Mouse (Mus musculus): Measurements from ENCODE around the gene Samd14. TPM values are rescaled to one million over a fixed set of nuclear protein-coding genes. Genes with fewer than 3 reads are reported as not detected.
"Not testable (repeated sequence)": the region's sequence is repeated elsewhere in the genome, so short reads cannot be mapped to it uniquely, and the experiment has no call there.

The Samd14 gene
- 55.8 and 57.8 TPM in 2 replicates for polyA plus RNA-seq (2014; fragmentation: Nextera tagmentation; extraction: Ambion mirVana)

DNA sequence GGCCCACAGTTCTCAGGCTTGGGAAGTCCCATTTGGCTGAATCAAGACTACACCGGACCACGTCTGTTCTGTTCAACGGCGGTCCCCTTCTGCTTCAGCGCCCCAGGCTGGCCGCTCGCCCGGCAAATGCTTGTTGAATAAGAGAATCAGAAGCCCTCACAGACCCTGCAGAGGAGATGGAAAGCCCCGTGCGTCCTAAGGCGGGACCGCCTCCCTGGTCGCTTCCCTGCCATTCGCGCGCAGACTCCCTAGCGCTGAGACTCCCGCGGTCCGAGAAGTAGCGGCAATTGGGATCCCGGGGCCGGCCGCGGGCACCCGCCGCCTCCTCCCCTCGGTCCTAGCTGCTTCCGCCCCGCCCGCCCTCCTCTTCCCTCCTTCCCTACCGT is at the start of gene Samd14:
Gene Samd14 (plus strand): TSS at position 251 of the 386 bp plus-strand sequence.
- 0% methylated on average over 32 of the region's 32 CpGs for WGBS
- peak within 1 kb of the TSS; percentile 96 for H3K4me2 ChIP-seq
- H3K36me3 ChIP-seq (ENCODE audit: control insufficient read depth, insufficient read depth, low read length) = peaks cover 19% of the 10 kb centered on the region
- peaks cover 64% of the 10 kb centered on the region for H3K4me1 ChIP-seq (replicated peaks; ENCODE audit: control insufficient read depth, insufficient read depth, low read length)
- ATAC-seq (replicated peaks; ENCODE audit: low FRiP score) (peak; percentile 22; the same call in 1 of the 2 replicates), DNase-seq (ENCODE audit: low spot score) (peak; percentile 78)
- H3K4me3 ChIP-seq (ENCODE audit: low read depth, low read length) = peak within 1 kb of the TSS; percentile 91
- H3K9ac ChIP-seq (ENCODE audit: low read depth, low read length) = peak within 1 kb of the TSS; percentile 97
- no peaks in the 10 kb centered on the region for H3K9me3 ChIP-seq (ENCODE audit: control insufficient read depth, low read length)
- H3K27me3 ChIP-seq (replicated peaks; ENCODE audit: control insufficient read depth, insufficient read depth, low read length) = 0 out of 2 replicates have a peak, but pooled peaks cover 3% of the 10 kb centered on the region
- peak within 1 kb of the TSS; percentile 99 for H3K27ac ChIP-seq (ENCODE audit: low read depth, low read length)

DNA sequence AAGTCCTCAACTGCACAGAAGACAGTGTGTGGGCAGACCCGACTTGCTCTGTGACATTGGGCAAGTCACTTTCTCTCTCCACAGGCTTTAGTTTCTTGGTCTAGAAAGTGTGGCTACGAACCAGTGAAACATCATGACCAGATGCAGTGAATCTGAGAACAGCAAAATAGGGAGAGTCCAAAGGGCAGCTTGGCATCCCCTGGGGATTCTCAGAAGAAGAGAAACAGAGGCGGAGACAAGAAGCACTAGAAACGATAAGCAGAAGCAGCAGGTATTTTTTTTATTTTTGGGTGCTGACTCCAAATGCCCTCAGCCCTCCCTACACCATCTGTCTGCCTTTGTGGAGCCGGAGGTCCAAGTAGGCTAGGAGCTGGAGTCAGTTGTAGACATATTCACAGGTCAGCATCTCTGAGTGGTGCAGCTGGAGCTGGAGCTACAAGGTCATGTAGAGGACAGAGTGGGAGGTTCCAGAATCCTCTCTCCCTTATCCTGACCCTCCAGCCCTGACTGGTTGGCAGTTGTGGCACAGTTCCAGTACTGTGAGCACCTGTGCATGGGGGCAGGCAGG is 47.1 kb upstream of the Samd14 start:
- H3K9ac ChIP-seq (ENCODE audit: low read depth, low read length) = no peak overlapping the region
- H3K27ac ChIP-seq (ENCODE audit: low read depth, low read length) = no peak overlapping the region
- no peaks in the 10 kb centered on the region for H3K27me3 ChIP-seq (replicated peaks; ENCODE audit: control insufficient read depth, insufficient read depth, low read length)
- DNase-seq (ENCODE audit: low spot score) (no peak), ATAC-seq (replicated peaks; ENCODE audit: low FRiP score) (no peak)
- no peak overlapping the region for H3K4me2 ChIP-seq
- no peak overlapping the region for H3K4me3 ChIP-seq (ENCODE audit: low read depth, low read length)
- no peaks in the 10 kb centered on the region for H3K9me3 ChIP-seq (ENCODE audit: control insufficient read depth, low read length)
- WGBS = 63% methylated on average over 5 of the region's 5 CpGs
- no peaks in the 10 kb centered on the region for H3K36me3 ChIP-seq (ENCODE audit: control insufficient read depth, insufficient read depth, low read length)
- peaks cover 3% of the 10 kb centered on the region; the same call in 1 of the 2 replicates for H3K4me1 ChIP-seq (replicated peaks; ENCODE audit: control insufficient read depth, insufficient read depth, low read length)

DNA sequence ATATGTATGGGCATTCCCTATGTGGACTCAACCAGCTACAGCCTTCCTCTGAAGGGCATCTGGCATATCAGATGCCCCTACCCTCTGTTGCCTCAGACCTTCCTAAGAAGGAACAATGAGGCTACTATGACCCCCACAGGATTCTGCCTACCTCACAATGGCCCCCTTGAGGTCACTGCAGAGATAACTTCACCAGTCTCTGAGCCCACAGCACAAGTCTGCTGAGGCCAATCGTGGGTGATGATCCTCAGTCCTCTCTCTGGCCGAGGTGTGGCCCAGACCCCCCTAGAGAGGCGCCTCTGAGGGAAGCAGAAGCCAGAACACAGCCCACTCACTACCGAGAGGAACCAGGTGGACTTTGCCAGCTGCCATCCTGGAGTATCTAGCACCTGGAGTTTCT is 42.3 kb upstream of the Samd14 start, which contains the start of gene Hils1:
Gene Hils1 (plus strand): TSS at position 175 of the 400 bp plus-strand sequence.
- WGBS = 33% methylated on average over 4 of the region's 4 CpGs

DNA sequence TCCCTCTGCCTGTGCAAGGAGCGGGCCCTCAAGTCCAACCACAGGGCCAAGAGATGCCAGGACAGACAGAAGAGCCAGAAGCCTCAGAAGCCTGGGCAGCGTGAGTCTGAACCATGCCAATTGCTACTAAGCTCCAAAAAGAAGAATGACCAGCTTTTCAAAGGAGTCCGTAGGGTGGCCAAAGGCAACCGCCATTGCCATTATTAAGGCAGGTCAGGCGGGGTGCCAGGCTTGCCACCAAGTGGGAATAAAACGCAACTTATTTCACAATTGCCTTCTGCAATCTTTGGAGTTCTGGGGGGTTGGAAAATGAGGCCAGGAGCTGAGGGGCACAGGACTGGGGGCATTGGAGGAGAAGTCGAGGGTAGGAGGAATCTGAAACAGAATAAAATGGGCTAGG is 41.5 kb upstream of the Samd14 start:
- no peak overlapping the region for H3K4me2 ChIP-seq
- no peaks in the 10 kb centered on the region for H3K4me1 ChIP-seq (replicated peaks; ENCODE audit: control insufficient read depth, insufficient read depth, low read length)
- no peak overlapping the region for H3K4me3 ChIP-seq (ENCODE audit: low read depth, low read length)
- H3K36me3 ChIP-seq (ENCODE audit: control insufficient read depth, insufficient read depth, low read length) = no peaks in the 10 kb centered on the region
- H3K9me3 ChIP-seq (ENCODE audit: control insufficient read depth, low read length) = no peaks in the 10 kb centered on the region
- no peak for DNase-seq (ENCODE audit: low spot score)
- WGBS = 74% methylated on average over 7 of the region's 7 CpGs
- ATAC-seq (replicated peaks; ENCODE audit: low FRiP score) = no peak
- no peak overlapping the region for H3K9ac ChIP-seq (ENCODE audit: low read depth, low read length)
- peaks cover 2% of the 10 kb centered on the region; the same call in 1 of the 2 replicates for H3K27me3 ChIP-seq (replicated peaks; ENCODE audit: control insufficient read depth, insufficient read depth, low read length)
- H3K27ac ChIP-seq (ENCODE audit: low read depth, low read length) = no peak overlapping the region

More for the DNA sequence above, 42.3 kb upstream of the Samd14 start, which contains the start of gene Hils1:
- H3K36me3 ChIP-seq (ENCODE audit: control insufficient read depth, insufficient read depth, low read length) = no peaks in the 10 kb centered on the region
- no peaks in the 10 kb centered on the region for H3K4me1 ChIP-seq (replicated peaks; ENCODE audit: control insufficient read depth, insufficient read depth, low read length)
- no peak within 1 kb of the TSS for H3K9ac ChIP-seq (ENCODE audit: low read depth, low read length)
- no peak within 1 kb of the TSS for H3K4me3 ChIP-seq (ENCODE audit: low read depth, low read length)
- ATAC-seq (replicated peaks; ENCODE audit: low FRiP score) = no peak
- DNase-seq (ENCODE audit: low spot score) = no peak
- no peak within 1 kb of the TSS for H3K27ac ChIP-seq (ENCODE audit: low read depth, low read length)
- no peak within 1 kb of the TSS for H3K4me2 ChIP-seq
- H3K9me3 ChIP-seq (ENCODE audit: control insufficient read depth, low read length) = no peaks in the 10 kb centered on the region
- H3K27me3 ChIP-seq (replicated peaks; ENCODE audit: control insufficient read depth, insufficient read depth, low read length) = peaks cover 2% of the 10 kb centered on the region; the same call in 1 of the 2 replicates

DNA sequence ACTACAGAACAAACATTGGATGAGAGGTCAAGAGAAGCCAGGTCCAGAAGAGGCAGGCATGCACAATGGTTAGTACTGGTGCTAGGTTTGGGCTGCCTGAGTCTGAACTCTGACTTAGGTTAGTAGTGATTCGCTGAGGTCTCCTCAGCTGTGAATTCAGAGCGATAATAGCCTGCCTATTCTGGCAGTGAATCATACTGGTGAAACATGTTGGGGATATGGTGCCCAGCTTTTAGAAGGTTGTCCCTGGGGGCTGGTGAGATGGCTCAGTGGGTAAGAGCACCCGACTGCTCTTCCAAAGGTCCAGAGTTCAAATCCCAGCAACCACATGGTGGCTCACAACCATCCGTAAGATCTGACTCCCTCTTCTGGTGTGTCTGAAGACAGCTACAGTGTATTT is 40.0 kb upstream of the Samd14 start:
- DNase-seq (ENCODE audit: low spot score); ATAC-seq (replicated peaks; ENCODE audit: low FRiP score); H3K9me3 ChIP-seq (ENCODE audit: control insufficient read depth, low read length); H3K4me1 ChIP-seq (replicated peaks; ENCODE audit: control insufficient read depth, insufficient read depth, low read length); H3K36me3 ChIP-seq (ENCODE audit: control insufficient read depth, insufficient read depth, low read length); H3K27ac ChIP-seq (ENCODE audit: low read depth, low read length); H3K27me3 ChIP-seq (replicated peaks; ENCODE audit: control insufficient read depth, insufficient read depth, low read length); H3K4me3 ChIP-seq (ENCODE audit: low read depth, low read length); H3K4me2 ChIP-seq; H3K9ac ChIP-seq (ENCODE audit: low read depth, low read length): not testable (repeated sequence)
- 88% methylated on average over 4 of the region's 4 CpGs for WGBS

DNA sequence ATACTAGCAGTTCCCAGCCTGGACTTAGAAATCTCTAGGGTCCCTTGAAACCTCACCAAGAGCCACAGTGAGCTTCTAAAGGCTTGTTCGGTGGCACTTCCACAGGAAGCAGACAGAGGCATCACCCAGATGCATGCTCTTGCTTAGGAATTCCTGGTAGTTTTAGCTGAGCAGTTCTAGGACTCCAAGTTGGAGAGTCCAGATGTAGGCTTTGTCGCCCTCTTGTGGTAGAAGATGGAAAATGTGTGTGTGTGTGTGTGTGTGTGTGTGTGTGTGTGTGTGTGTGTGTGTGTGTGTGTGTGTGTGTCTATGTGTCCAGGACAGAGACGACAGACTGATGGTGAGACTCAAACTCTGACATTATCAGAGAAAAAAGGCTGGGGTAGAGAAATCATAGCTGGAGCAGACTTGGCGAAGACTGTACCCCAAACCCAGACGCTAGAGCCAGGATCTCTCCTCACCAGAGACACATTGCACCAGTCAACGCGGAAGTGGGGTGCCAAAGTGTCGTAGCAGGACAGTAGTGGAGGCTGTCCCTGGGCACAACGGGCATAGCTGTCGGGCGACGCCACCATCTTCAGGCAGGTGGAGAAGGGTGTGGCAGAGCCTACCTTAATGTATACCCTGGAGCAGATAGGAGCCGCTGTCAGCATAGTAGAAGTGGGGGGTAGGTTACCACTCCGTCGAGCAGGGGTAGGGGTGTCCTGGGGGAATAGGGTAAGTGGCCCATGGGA is 39.3 kb upstream of the Samd14 start:
- H3K4me2 ChIP-seq = no peak overlapping the region
- H3K4me1 ChIP-seq (replicated peaks; ENCODE audit: control insufficient read depth, insufficient read depth, low read length) = no peaks in the 10 kb centered on the region
- DNase-seq (ENCODE audit: low spot score) (no peak), ATAC-seq (replicated peaks; ENCODE audit: low FRiP score) (no peak; the same call in 1 of the 2 replicates)
- peaks cover 2% of the 10 kb centered on the region; the same call in 1 of the 2 replicates for H3K27me3 ChIP-seq (replicated peaks; ENCODE audit: control insufficient read depth, insufficient read depth, low read length)
- no peaks in the 10 kb centered on the region for H3K36me3 ChIP-seq (ENCODE audit: control insufficient read depth, insufficient read depth, low read length)
- no peak overlapping the region for H3K27ac ChIP-seq (ENCODE audit: low read depth, low read length)
- H3K4me3 ChIP-seq (ENCODE audit: low read depth, low read length) = no peak overlapping the region
- H3K9me3 ChIP-seq (ENCODE audit: control insufficient read depth, low read length) = no peaks in the 10 kb centered on the region
- H3K9ac ChIP-seq (ENCODE audit: low read depth, low read length) = no peak overlapping the region
- 56% methylated on average over 15 of the region's 15 CpGs for WGBS

DNA sequence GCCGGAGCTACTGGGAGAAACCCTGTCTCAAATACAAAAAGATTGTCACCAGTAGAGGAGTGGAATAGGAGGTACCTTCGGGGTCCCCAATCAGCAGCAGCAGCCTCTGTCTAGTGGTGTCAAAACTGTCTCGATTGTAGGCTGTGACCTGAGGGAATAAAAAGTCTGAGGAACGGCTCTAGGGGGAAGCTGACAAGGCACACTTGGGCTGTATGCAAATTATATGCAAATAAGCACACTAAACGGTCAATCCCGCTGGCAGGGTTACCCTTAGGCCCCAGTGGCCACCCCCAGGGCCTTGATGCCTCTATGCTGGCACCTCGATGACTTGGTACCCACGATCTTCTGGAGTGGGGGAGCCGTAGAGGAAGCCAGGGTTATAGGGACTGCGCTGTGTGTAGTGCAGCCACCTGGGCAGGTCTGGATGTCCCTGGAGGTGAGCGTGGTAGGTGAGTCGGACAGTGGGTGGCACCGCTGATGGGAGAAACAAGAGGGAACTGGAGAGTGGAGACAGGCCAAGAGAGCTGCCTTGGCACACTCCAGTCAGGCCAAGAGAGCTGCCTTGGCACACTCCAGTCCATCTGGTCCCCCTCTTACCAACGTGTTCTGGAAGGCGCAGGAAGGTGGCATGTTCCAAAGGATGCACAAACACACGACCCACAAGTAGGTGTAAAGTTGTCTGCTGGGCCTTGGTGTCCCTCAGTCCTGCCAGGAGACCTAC is 37.6 kb upstream of the Samd14 start:
- no peak overlapping the region for H3K27ac ChIP-seq (ENCODE audit: low read depth, low read length)
- DNase-seq (ENCODE audit: low spot score) = no peak
- no peaks in the 10 kb centered on the region for H3K36me3 ChIP-seq (ENCODE audit: control insufficient read depth, insufficient read depth, low read length)
- no peak for ATAC-seq (replicated peaks; ENCODE audit: low FRiP score)
- H3K4me3 ChIP-seq (ENCODE audit: low read depth, low read length) = no peak overlapping the region
- no peak overlapping the region for H3K4me2 ChIP-seq
- no peaks in the 10 kb centered on the region for H3K9me3 ChIP-seq (ENCODE audit: control insufficient read depth, low read length)
- H3K27me3 ChIP-seq (replicated peaks; ENCODE audit: control insufficient read depth, insufficient read depth, low read length) = peaks cover 2% of the 10 kb centered on the region; the same call in 1 of the 2 replicates
- no peak overlapping the region for H3K9ac ChIP-seq (ENCODE audit: low read depth, low read length)
- 63% methylated on average over 16 of the region's 16 CpGs for WGBS
- H3K4me1 ChIP-seq (replicated peaks; ENCODE audit: control insufficient read depth, insufficient read depth, low read length) = no peaks in the 10 kb centered on the region

DNA sequence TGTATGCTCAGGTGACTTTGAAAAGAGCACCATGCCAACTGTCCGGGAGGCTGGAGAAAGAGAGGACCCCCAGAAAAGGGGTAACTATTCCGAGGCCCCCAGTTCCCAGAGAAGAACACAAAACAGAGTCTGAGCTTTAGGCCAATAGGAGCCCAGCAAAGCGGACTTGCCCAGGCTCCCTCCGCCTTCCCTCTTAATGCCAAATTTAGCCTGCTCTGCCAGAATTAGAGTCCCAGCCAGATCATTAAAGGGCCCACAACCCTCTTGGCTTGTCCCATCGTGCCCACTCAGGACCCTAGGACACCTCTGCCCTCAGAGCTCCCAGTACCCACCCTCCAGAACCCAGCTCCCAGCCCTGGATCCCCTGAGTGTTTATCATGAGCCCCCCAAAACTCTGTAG is 36.8 kb upstream of the Samd14 start:
- no peak overlapping the region for H3K9ac ChIP-seq (ENCODE audit: low read depth, low read length)
- no peak overlapping the region for H3K4me2 ChIP-seq

More for the DNA sequence above, 36.8 kb upstream of the Samd14 start:
- no peaks in the 10 kb centered on the region for H3K36me3 ChIP-seq (ENCODE audit: control insufficient read depth, insufficient read depth, low read length)
- no peak overlapping the region for H3K4me3 ChIP-seq (ENCODE audit: low read depth, low read length)
- H3K27ac ChIP-seq (ENCODE audit: low read depth, low read length) = no peak overlapping the region
- DNase-seq (ENCODE audit: low spot score) (no peak), ATAC-seq (replicated peaks; ENCODE audit: low FRiP score) (no peak)
- no peaks in the 10 kb centered on the region for H3K9me3 ChIP-seq (ENCODE audit: control insufficient read depth, low read length)
- no peaks in the 10 kb centered on the region for H3K4me1 ChIP-seq (replicated peaks; ENCODE audit: control insufficient read depth, insufficient read depth, low read length)
- WGBS = 64% methylated on average over 5 of the region's 5 CpGs
- peaks cover 2% of the 10 kb centered on the region; the same call in 1 of the 2 replicates for H3K27me3 ChIP-seq (replicated peaks; ENCODE audit: control insufficient read depth, insufficient read depth, low read length)
